Mouse (Mus musculus): Measurements from ENCODE around the gene Lin7b. TPM values are rescaled to one million over a fixed set of nuclear protein-coding genes. Genes with fewer than 3 reads are reported as not detected.
"Not testable (repeated sequence)": the region's sequence is repeated elsewhere in the genome, so short reads cannot be mapped to it uniquely, and the experiment has no call there.

The Lin7b gene
- polyA plus RNA-seq, 1 experiment from 2014 or later = 24.4 TPM

DNA sequence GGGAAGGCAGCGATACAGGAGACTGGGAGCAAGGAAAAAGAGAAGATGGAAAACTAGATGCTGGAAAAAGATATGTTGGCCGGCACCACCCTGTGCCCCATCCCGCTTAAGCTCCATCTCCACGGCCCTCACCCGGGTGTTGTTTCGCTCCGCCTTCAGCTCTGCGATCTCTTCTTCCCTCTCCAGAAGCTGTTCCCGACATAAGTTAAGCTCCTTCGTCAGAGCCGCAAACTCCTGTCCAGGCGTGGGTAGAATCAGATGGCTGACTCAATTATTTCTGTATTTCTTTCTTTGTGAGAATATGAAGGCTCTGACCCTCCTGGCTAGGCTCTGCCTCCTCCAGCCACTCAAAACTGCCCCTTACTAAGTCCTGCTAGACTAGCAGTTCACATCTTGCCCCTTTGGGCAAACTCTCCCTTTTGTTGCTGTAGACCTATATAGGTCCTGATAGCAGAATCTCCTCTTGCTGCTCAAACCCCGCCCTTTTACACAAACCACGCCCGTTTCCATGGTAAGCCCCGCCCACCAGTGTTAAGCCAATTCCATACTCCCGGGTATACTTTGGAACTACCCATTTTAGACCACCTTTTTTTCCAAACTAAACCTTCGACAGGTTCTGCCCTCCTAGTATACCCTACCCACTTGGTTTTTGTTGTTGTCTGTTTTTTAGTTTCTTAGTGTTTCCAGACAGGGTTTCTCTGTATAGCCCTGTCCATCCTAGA lies 9.8 kb downstream of the Lin7b start:
- peak; percentile 21 for ATAC-seq (replicated peaks)
- Histone ChIP-seq H3K4me2 (peak overlapping the region; percentile 60), H3K27ac (no peak overlapping the region), H3K36me3 (replicated peaks) (peaks cover 21% of the 10 kb centered on the region; the same call in 1 of the 2 replicates), H3K9ac (no peak overlapping the region), H3K27me3 (replicated peaks) (no peaks in the 10 kb centered on the region; the same call in 1 of the 2 replicates), H3K4me1 (peaks cover 38% of the 10 kb centered on the region), H3K9me3 (no peaks in the 10 kb centered on the region), H3K4me3 (peak overlapping the region; percentile 41; the same call in 1 of the 2 replicates)
- WGBS = 51% methylated on average over 18 of the region's 18 CpGs

DNA sequence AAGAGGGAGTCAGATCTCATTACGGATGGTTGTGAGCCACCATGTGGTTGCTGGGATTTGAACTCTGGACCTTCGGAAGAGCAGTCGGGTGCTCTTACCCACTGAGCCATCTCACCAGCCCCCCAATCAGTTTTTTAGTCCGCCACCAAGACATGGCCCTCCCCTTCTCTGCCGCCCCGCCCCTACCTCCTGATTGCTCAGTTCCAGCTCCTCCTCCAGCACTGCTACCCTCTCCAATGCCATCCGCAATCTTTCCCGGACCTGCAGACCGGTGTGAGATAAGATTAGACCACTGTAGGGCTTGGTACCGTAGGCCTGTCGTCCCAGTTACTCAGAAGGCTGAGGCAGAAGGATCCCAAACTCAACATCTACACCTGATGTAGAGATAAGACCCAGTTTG lies 11.3 kb downstream of the Lin7b start:
- not testable (repeated sequence) for H3K4me3 ChIP-seq; H3K4me2 ChIP-seq; H3K27ac ChIP-seq; ATAC-seq (replicated peaks); H3K9me3 ChIP-seq; H3K27me3 ChIP-seq (replicated peaks); H3K9ac ChIP-seq
- peaks cover 26% of the 10 kb centered on the region for H3K36me3 ChIP-seq (replicated peaks)
- peaks cover 27% of the 10 kb centered on the region for H3K4me1 ChIP-seq
- 62% methylated on average over 10 of the region's 11 CpGs for WGBS

DNA sequence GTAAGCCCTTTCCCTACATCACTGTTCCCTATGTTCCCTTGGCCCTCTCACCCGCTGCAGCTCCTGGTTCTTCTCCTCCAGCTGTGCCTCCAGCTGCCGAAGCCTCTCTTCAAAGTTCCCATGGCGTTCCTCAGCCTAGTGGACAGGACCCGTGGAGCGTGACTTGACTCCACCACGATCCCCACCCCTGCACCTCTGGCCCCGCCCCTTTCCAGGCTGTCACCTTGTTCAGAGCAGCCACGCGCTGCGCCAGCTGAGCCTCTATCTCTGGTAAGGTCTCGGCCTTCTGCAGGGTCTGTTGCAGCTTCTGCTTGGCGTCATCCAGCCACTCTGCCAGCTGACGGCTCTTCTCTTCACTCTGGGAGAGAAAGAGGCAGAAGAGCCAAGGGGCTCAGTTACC lies 14.3 kb downstream of the Lin7b start:
- Histone ChIP-seq H3K4me1 (peaks cover 2% of the 10 kb centered on the region; the same call in 1 of the 2 replicates), H3K36me3 (replicated peaks) (peaks cover 44% of the 10 kb centered on the region)

DNA sequence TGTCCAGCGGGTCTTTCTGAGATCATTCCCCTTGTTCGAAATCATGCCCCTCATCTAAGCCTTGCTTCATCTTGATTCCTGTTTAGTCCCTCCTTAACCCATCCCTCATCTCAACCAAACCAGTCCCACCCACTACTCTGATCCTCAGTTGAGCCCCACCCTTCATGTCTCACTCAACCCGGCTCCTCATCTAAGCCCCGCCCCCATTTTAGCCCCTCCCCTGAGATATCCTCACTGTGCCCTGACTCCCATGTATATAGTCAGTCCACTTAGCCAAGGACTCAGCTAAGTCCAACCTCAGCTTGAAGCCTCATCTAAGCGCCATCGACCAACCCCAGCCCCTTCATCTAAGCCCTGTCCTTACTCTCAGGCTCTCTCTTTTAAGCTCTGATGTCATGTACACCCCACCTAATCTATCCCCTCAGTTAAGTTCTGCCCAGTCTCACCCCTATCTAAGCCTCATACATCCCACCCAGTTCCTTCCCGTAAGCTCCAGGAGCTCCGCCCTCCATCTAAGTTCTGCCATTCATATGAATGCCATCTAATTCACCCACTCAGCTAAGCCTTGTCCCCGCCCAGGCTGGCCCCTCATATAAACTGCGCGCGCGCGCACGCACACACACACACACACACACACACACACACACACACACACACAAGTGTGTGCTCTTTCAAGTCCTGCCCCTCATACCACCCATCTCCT lies 14.9 kb downstream of the Lin7b start:
- H3K4me1 ChIP-seq = no peaks in the 10 kb centered on the region
- H3K4me2 ChIP-seq = no peak overlapping the region
- no peaks in the 10 kb centered on the region for H3K9me3 ChIP-seq
- no peak overlapping the region for H3K4me3 ChIP-seq
- H3K27ac ChIP-seq = no peak overlapping the region
- ATAC-seq (replicated peaks) = no peak
- H3K36me3 ChIP-seq (replicated peaks) = peaks cover 46% of the 10 kb centered on the region
- 79% methylated on average over 15 of the region's 15 CpGs for WGBS
- no peak overlapping the region for H3K9ac ChIP-seq
- no peaks in the 10 kb centered on the region for H3K27me3 ChIP-seq (replicated peaks)

More for the DNA sequence above, 14.3 kb downstream of the Lin7b start:
- H3K4me2 ChIP-seq = no peak overlapping the region
- no peak overlapping the region for H3K9ac ChIP-seq
- no peak overlapping the region for H3K27ac ChIP-seq
- H3K27me3 ChIP-seq (replicated peaks) = no peaks in the 10 kb centered on the region
- ATAC-seq (replicated peaks) = no peak
- H3K4me3 ChIP-seq = no peak overlapping the region
- no peaks in the 10 kb centered on the region for H3K9me3 ChIP-seq
- 60% methylated on average over 13 of the region's 13 CpGs for WGBS

DNA sequence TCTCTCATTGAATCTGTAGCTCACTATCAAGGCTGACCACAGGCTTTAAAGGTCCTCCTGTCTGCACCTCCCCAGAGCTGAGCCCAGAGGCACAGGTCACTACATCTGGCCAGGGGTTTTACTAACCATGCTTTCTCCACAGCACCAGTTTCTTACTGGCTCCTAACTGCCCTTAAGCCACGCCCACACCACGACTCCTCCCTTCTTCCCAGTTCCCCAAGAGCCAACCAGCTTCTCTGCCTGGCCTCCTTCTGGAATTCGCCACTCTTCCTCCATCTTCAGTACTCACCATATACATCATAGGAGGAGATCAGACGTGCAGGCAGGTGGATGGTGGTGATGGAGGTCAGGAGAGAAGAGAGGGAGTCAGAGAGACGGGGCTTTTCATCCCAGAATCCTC lies 17.3 kb downstream of the Lin7b start:
- Histone ChIP-seq H3K9ac (no peak overlapping the region), H3K4me2 (no peak overlapping the region), H3K27ac (no peak overlapping the region), H3K4me1 (no peaks in the 10 kb centered on the region), H3K27me3 (replicated peaks) (no peaks in the 10 kb centered on the region), H3K36me3 (replicated peaks) (peaks cover 64% of the 10 kb centered on the region), H3K4me3 (no peak overlapping the region), H3K9me3 (no peaks in the 10 kb centered on the region)
- ATAC-seq (replicated peaks) = no peak
- WGBS = 33% methylated on average over 5 of the region's 5 CpGs

DNA sequence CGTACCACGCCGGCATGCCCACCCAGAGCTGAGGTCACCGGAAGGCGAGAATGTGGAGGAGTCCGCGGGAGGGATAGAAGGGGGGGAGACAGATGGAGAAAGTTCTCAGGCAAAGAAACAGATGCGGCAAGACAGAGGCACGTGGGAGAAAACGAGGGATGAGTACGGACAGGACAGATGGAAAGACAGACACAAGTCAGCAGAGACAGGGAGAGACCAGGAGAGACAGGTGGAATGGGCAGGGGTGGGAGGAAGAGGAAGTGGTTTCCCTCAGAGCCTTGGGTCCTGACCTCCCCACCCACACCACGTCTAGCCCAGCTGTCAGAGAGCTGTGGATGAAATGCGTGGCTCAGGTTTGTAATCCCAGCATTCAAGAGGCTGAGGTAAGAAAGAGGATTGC lies 23.5 kb downstream of the Lin7b start:
- H3K36me3 ChIP-seq (replicated peaks) = peaks cover 61% of the 10 kb centered on the region

DNA sequence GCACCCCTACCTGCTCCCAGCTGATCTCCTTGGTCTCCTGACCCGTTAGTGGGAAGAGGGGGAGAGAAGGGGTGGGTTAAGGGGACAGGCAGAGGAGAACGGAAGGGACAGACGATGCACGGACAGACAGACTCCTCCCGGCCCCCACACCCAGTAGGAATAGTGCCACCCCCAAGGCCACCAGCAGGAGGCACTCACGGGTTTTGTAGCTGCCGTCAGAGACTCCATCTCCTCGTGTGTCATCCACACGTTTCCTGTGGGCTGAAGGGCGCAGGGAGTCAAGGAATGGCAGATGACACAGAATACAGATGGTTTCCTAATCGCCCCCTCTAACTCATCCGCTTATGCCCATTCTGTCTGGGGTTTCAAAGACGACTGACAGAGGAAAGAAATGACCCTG lies 26.8 kb downstream of the Lin7b start:
- peaks cover 5% of the 10 kb centered on the region for H3K27me3 ChIP-seq (replicated peaks)
- 34% methylated on average over 13 of the region's 13 CpGs for WGBS
- H3K4me2 ChIP-seq = no peak overlapping the region
- peaks cover 36% of the 10 kb centered on the region for H3K36me3 ChIP-seq (replicated peaks)
- H3K27ac ChIP-seq = no peak overlapping the region
- H3K9me3 ChIP-seq = no peaks in the 10 kb centered on the region
- ATAC-seq (replicated peaks) = no peak
- H3K4me1 ChIP-seq = peaks cover 28% of the 10 kb centered on the region
- no peak overlapping the region for H3K4me3 ChIP-seq
- H3K9ac ChIP-seq = no peak overlapping the region

More for the DNA sequence above, 23.5 kb downstream of the Lin7b start:
- no peaks in the 10 kb centered on the region for H3K9me3 ChIP-seq
- no peaks in the 10 kb centered on the region; the same call in 1 of the 2 replicates for H3K27me3 ChIP-seq (replicated peaks)
- ATAC-seq (replicated peaks) = no peak
- no peaks in the 10 kb centered on the region for H3K4me1 ChIP-seq
- no peak overlapping the region for H3K4me2 ChIP-seq
- 78% methylated on average over 13 of the region's 13 CpGs for WGBS
- no peak overlapping the region for H3K9ac ChIP-seq
- H3K27ac ChIP-seq = no peak overlapping the region
- no peak overlapping the region for H3K4me3 ChIP-seq

DNA sequence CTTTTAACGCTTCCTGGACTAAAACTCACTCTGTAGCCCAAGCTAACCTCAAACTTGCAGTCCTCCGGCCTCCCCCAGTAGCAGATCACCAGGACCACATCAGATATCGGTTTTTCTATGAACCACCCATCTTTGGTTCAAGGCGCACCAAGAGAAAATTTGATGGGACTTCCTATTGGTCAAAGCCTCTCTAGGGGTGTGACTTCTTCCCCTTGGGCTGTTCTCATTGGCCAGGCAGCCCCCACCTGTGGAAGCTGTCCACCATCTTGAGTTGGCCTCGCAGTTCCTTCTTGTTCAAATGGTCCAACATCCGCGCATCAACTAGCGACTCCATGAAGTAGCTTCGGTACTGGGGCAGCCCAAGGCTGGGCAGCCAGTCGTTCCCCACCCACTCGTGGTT lies 28.3 kb downstream of the Lin7b start:
- no peak for ATAC-seq (replicated peaks)
- no peaks in the 10 kb centered on the region for H3K9me3 ChIP-seq
- H3K36me3 ChIP-seq (replicated peaks) = peaks cover 22% of the 10 kb centered on the region
- 92% methylated on average over 11 of the region's 11 CpGs for WGBS
- H3K4me1 ChIP-seq = peaks cover 34% of the 10 kb centered on the region
- H3K27ac ChIP-seq = no peak overlapping the region
- H3K27me3 ChIP-seq (replicated peaks) = peaks cover 5% of the 10 kb centered on the region
- H3K4me2 ChIP-seq = no peak overlapping the region
- H3K4me3 ChIP-seq = no peak overlapping the region
- H3K9ac ChIP-seq = no peak overlapping the region

DNA sequence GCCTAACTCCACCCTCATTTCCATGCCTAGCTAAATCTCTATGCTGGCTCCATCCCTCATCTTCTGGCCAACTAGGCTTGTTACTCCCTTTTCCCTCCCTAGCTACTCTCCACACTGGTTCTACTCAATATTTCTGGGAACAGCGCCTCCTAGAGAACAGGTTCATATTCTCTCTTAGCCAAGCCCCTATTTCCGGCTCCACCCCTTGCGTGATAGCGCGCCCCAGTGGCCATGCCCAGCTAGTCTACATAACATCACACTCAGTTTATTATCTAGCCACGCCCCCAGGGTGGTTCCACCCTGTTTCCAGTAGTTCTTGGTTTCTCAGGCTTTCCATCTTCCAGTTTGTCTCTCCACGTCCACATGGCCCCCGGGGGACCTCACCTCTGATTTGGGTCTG lies 29.1 kb downstream of the Lin7b start:
- Histone ChIP-seq H3K4me1 (peaks cover 34% of the 10 kb centered on the region), H3K9me3 (no peaks in the 10 kb centered on the region), H3K9ac (no peak overlapping the region), H3K4me3 (no peak overlapping the region), H3K36me3 (replicated peaks) (peaks cover 14% of the 10 kb centered on the region), H3K27me3 (replicated peaks) (peaks cover 9% of the 10 kb centered on the region), H3K4me2 (peak overlapping the region; percentile 54; the same call in 1 of the 2 replicates), H3K27ac (no peak overlapping the region)
- WGBS = 7% methylated on average over 8 of the region's 8 CpGs
- no peak for ATAC-seq (replicated peaks)

DNA sequence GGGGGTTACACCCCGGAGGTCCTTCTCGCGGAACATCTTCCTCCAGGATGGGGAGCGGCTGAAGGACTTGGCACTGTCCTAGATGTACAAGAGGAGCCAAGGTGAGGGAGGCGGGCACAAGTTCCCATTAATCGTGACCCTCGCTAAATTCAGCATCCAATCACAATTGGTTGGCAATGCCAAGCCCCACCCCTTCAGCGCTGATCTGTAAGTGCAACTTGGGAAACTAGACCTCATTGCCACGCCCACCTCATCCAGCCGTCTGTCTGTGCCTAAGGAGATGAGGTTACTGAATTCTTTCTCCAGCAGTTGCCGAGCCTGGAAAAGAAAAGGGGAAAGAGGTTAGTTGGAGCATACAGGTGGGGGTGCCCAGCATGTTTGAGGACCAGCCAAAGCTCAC lies 29.7 kb downstream of the Lin7b start:
- no peak overlapping the region for H3K27ac ChIP-seq
- peak overlapping the region; percentile 37; the same call in 1 of the 2 replicates for H3K4me3 ChIP-seq
- H3K4me1 ChIP-seq = peaks cover 34% of the 10 kb centered on the region
- peak overlapping the region; percentile 54 for H3K4me2 ChIP-seq
- ATAC-seq (replicated peaks) = no peak
- H3K9me3 ChIP-seq = no peaks in the 10 kb centered on the region
- no peak overlapping the region for H3K9ac ChIP-seq
- peaks cover 9% of the 10 kb centered on the region for H3K27me3 ChIP-seq (replicated peaks)
- 12% methylated on average over 11 of the region's 11 CpGs for WGBS
- peaks cover 8% of the 10 kb centered on the region for H3K36me3 ChIP-seq (replicated peaks)

DNA sequence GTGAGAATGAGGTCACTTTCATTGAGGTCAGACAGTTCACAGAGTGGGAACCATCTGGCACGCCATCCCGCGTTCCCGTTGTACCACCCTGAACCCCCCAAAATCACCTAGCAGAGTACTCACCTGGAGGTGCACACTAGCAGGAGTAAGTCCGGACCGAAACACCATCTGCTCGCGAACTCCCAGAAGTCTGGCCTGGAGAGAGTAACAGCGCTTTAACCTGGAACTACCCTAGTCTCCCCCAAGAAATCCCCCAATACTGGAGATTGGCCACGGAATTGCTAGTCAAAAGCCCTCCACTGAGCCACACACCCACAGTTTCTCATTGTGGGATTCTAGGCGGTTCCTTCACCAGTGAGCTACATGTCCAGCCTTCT lies 30.3 kb downstream of the Lin7b start:
- Histone ChIP-seq H3K9me3 (no peaks in the 10 kb centered on the region), H3K4me1 (peaks cover 34% of the 10 kb centered on the region), H3K9ac (peak overlapping the region; percentile 28), H3K27ac (0 out of 2 replicates have a peak overlapping the region, but pooled peaks have one; percentile 47), H3K27me3 (replicated peaks) (peaks cover 9% of the 10 kb centered on the region), H3K4me2 (peak overlapping the region; percentile 54), H3K36me3 (replicated peaks) (0 out of 2 replicates have a peak, but pooled peaks cover 3% of the 10 kb centered on the region), H3K4me3 (peak overlapping the region; percentile 37)
- 3% methylated on average over 11 of the region's 11 CpGs for WGBS
- peak; percentile 1; the same call in 1 of the 2 replicates for ATAC-seq (replicated peaks)

DNA sequence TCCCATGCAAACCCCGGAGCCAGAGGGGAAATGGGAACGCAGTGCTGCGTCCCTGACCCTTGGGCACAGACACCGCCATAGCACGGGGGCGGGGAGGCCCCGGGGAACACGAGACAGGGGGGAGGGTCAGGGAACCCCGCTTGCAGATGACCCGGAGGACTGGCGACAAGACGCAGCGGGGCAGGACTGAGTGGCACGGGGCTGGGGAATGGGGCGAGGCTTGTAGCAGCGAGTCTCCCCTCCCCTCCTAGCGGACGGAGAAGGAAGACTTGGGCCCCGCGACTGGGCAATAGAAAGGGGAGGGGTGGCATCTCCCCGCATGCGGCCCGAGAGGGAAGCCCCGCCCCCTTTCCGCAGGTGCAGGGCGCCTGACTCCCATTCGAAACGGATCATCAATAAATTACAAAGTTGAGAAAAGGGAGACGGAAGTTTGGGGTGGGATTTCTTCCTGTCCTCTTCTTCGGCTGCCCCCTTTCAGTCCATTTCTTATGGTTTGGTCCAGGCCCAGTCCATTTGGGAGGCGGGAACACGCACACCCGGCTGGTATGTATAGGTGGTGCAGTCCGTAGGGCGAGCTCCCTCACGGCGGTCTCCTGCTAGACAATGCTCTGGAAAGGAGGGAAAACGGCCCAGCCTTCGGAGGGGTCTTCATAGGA lies 30.8 kb downstream of the Lin7b start:
- peak overlapping the region; percentile 54 for H3K4me2 ChIP-seq
- H3K4me3 ChIP-seq = peak overlapping the region; percentile 37
- peaks cover 34% of the 10 kb centered on the region for H3K4me1 ChIP-seq
- 3% methylated on average over 39 of the region's 39 CpGs for WGBS
- H3K9ac ChIP-seq = peak overlapping the region; percentile 28
- no peaks in the 10 kb centered on the region for H3K9me3 ChIP-seq
- H3K27me3 ChIP-seq (replicated peaks) = peaks cover 9% of the 10 kb centered on the region
- H3K36me3 ChIP-seq (replicated peaks) = no peaks in the 10 kb centered on the region
- ATAC-seq (replicated peaks) = peak; percentile 77
- peak overlapping the region; percentile 47 for H3K27ac ChIP-seq

Measured in midbrain, embryonic 15.5 days (tissue).